Mouse (Mus musculus): ENCODE measurements at regions not wholly inside any gene's neighbourhood (a gene's known extent, or its start where the extent isn't known, plus 50 kb on each side); places are given as distances from the start of the nearest gene placed in this dataset.
"Not testable (repeated sequence)": the region's sequence is repeated elsewhere in the genome, so short reads cannot be mapped to it uniquely, and the experiment has no call there.

DNA sequence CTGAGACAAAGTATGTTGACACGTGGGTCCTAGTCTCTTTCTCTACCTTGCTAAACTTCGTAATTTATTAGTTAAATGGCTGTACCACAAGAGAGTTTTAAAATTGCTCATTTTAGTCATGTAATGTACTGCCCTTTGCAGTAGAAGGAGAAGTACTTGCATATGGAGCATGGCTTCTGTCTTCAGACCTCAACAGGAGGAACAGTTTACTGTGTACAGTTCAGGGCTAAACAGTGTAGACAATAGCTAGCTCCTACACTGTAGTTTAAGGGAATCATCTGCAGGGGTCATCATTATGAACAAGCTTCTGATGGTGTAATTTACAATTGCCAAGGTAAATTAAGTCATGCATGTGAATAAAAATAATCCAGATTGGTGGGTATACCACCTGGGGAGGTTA, 111.8 kb upstream of the Zfp960 start:
- H3K27me3 ChIP-seq (ENCODE audit: control insufficient read depth, insufficient read depth, insufficient read length); H3ac ChIP-seq (ENCODE audit: control insufficient read depth, insufficient read length); H3K79me2 ChIP-seq (ENCODE audit: control insufficient read depth, insufficient read depth); H3K36me3 ChIP-seq (ENCODE audit: control insufficient read depth, insufficient read depth): not testable (repeated sequence)
- Histone ChIP-seq H3K4me2 (ENCODE audit: low read depth) (peak overlapping the region; percentile 64), H3K4me3 (peak overlapping the region; percentile 26)

DNA sequence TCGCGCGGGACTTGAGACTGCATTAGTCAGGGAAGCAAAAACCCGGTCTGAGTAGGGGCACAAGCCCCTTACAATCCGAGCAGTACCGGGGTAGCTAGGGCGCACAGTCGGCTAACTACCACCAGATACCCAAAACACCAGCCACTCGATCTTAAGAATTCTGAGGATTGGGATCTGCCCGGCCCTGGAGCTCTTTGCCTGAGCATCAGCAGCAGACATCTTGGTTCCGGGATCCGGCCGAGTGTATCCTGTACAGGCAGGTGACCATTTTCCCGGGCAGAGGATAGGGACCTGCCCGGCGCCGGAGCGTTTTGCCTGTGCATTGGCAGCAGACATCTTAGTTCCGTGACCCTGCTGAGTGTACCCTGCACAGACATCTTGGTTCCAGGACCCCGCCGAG, 66.7 kb upstream of the Zfp960 start:
- not testable (repeated sequence) for H3ac ChIP-seq (ENCODE audit: control insufficient read depth, insufficient read length); H3K79me2 ChIP-seq (ENCODE audit: control insufficient read depth, insufficient read depth); H3K4me2 ChIP-seq (ENCODE audit: low read depth); H3K27me3 ChIP-seq (ENCODE audit: control insufficient read depth, insufficient read depth, insufficient read length); H3K36me3 ChIP-seq (ENCODE audit: control insufficient read depth, insufficient read depth); H3K4me3 ChIP-seq

DNA sequence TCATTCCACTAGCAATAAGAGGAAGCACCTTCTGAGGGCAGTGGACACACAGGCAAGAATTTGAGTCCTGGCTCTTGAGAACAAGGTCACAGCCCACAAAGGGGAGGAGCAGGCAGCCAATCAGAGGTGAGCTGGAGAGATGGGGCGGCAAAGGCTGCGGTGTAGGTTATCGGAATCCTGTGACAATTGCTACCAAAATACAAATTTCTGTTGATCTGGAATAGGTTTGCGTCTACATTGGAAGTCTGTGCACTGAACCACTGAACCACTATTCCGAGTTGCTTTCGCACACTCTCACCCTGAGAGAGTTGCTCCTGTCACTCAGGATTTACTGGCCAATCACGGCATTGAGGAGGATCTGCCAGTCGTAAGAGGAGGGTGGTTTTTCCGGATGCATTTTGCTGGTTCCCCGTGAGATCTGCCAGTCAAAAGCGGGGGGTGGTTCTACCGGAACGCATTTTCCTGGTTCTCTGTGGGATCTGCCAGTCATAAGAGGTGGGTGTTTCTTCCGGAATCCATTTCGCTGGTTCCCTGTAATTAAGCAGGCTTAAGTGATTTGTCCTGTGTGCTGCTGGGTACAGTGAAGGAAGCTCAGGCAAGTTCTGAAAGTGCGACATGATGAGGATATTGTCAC, 59.2 kb upstream of the Zfp960 start:
- H3K4me3 ChIP-seq, result peak overlapping the region; percentile 47
- not testable (repeated sequence) for H3K79me2 ChIP-seq (ENCODE audit: control insufficient read depth, insufficient read depth); H3ac ChIP-seq (ENCODE audit: control insufficient read depth, insufficient read length); H3K27me3 ChIP-seq (ENCODE audit: control insufficient read depth, insufficient read depth, insufficient read length); H3K36me3 ChIP-seq (ENCODE audit: control insufficient read depth, insufficient read depth)
- peak overlapping the region; percentile 84 for H3K4me2 ChIP-seq (ENCODE audit: low read depth)

DNA sequence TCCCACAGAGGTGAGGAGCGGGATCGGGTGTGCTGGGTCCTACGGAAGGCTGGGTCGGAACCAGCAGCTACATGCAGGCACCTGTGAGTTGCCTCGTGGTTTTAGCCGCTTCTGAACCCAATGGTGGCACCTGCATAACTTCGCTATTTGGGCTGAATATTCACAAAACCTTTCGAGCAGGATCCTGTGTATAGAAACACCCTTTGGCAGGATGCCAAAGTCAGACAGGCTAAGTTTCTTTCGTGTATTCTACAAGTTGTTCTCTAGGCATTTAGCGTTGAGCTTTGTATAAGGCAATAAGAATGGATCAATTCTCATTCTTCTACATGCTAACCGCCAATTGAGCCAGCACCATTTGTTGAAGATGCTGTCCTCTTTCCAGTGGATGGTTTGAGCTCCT, 58.6 kb upstream of the Zfp960 start:
- H3K4me3 ChIP-seq, result peak overlapping the region; percentile 47
- H3K4me2 ChIP-seq (ENCODE audit: low read depth), result peak overlapping the region; percentile 84
- H3K27me3 ChIP-seq (ENCODE audit: control insufficient read depth, insufficient read depth, insufficient read length); H3K79me2 ChIP-seq (ENCODE audit: control insufficient read depth, insufficient read depth); H3ac ChIP-seq (ENCODE audit: control insufficient read depth, insufficient read length); H3K36me3 ChIP-seq (ENCODE audit: control insufficient read depth, insufficient read depth): not testable (repeated sequence)

Data from myocyte (in vitro differentiated cells).